Mouse (Mus musculus) embryonic facial prominence, embryonic 13.5 days (tissue): ENCODE results near the gene Dnaaf2. TPM values are rescaled to one million over a fixed set of nuclear protein-coding genes. Genes with fewer than 3 reads are reported as not detected.
"Not testable (repeated sequence)": the region's sequence is repeated elsewhere in the genome, so short reads cannot be mapped to it uniquely, and the experiment has no call there.

Experiments used
- ATAC-seq: fragments of 200-750 bp; cut with Nextera tagmentation; 2 replicates; pipeline ENCODE4 v1.8.0; 2017; ENCODE audit warnings: low read depth; ENCODE audit not compliant: insufficient number of reproducible peaks, insufficient read depth, low FRiP score, low TSS enrichment
- H3K27ac ChIP-seq: fragments of 300-500 bp; sonication (generic); 2 replicates; pipeline ENCODE4 v1.5.1; 2015; ENCODE audit warnings: moderate library complexity, mild to moderate bottlenecking, inconsistent platforms
- H3K27me3 ChIP-seq: fragments of 300-500 bp; sonication (generic); 2 replicates; pipeline ENCODE4 v1.6.1; 2015; ENCODE audit warnings: mild to moderate bottlenecking, inconsistent platforms
- H3K36me3 ChIP-seq: fragments of 300-500 bp; sonication (generic); 2 replicates; pipeline ENCODE4 v1.6.1; 2015; ENCODE audit warnings: mild to moderate bottlenecking, inconsistent platforms
- H3K4me1 ChIP-seq: fragments of 300-500 bp; sonication (generic); 2 replicates; pipeline ENCODE4 v1.6.1; 2015; ENCODE audit warnings: inconsistent platforms
- H3K4me2 ChIP-seq: fragments of 300-500 bp; sonication (generic); 2 replicates; pipeline ENCODE4 v1.6.1; 2015; ENCODE audit warnings: moderate library complexity, mild to moderate bottlenecking, inconsistent platforms
- H3K4me3 ChIP-seq: fragments of 300-500 bp; sonication (generic); 2 replicates; pipeline ENCODE4 v1.5.1; 2015; ENCODE audit warnings: mild to moderate bottlenecking, inconsistent platforms
- H3K9ac ChIP-seq: fragments of 300-500 bp; sonication (generic); 2 replicates; pipeline ENCODE4 v1.6.1; 2015; ENCODE audit warnings: mild to moderate bottlenecking, inconsistent platforms
- H3K9me3 ChIP-seq: fragments of 300-500 bp; sonication (generic); 2 replicates; pipeline ENCODE4 v1.6.1; 2016; ENCODE audit warnings: inconsistent platforms
- WGBS: fragments of 180-500 bp; shearing (Covaris S2); methylation state at CpG from one replicate; pipeline ENCODE4 v1.1.7; 2015; ENCODE audit warnings: mixed read lengths; 5-methylcytosine and 5-hydroxymethylcytosine counted together
- polyA plus RNA-seq: library from polyadenylated mRNA; unstranded; fragments of >200 nt; fragmentation: Nextera tagmentation; extraction: Ambion mirVana; gene quantifications from 2 replicates; pipeline ENCODE4 v1.2.1, GENCODE M21; 2015

Gene Dnaaf2
- polyA plus RNA-seq, 1 experiment from 2014 or later: 12.0 TPM

- Histone ChIP-seq H3K27me3 (no peaks in the 10 kb centered on the region), H3K4me1 (0 out of 2 replicates have a peak, but pooled peaks cover 5% of the 10 kb centered on the region), H3K4me2 (no peak overlapping the region), H3K36me3 (peaks cover 27% of the 10 kb centered on the region), H3K9ac (no peak overlapping the region), H3K4me3 (no peak overlapping the region), H3K27ac (no peak overlapping the region), H3K9me3 (no peaks in the 10 kb centered on the region)
- WGBS: 85% methylated on average over 12 of the region's 12 CpGs
- ATAC-seq: no peak
These were observed 18.9 kb downstream of the Dnaaf2 start for GRCm38 (mm10) chr12:69179371-69179770.

GRCm38 (mm10) chr12:69177526-69177925, 20.7 kb downstream of the Dnaaf2 start:
- Histone ChIP-seq H3K36me3 (peaks cover 31% of the 10 kb centered on the region), H3K4me2 (no peak overlapping the region), H3K9ac (no peak overlapping the region), H3K9me3 (no peaks in the 10 kb centered on the region), H3K4me1 (no peaks in the 10 kb centered on the region), H3K4me3 (no peak overlapping the region), H3K27ac (no peak overlapping the region), H3K27me3 (no peaks in the 10 kb centered on the region)
- ATAC-seq: no peak
- WGBS: 81% methylated on average over 3 of the region's 3 CpGs

- peaks cover 30% of the 10 kb centered on the region for H3K36me3 ChIP-seq
- H3K27me3 ChIP-seq: no peaks in the 10 kb centered on the region
- WGBS: 91% methylated on average over 3 of the region's 3 CpGs
- H3K4me2 ChIP-seq: no peak overlapping the region
- H3K9me3 ChIP-seq: no peaks in the 10 kb centered on the region
- no peaks in the 10 kb centered on the region for H3K4me1 ChIP-seq
- no peak overlapping the region for H3K4me3 ChIP-seq
- no peak overlapping the region for H3K9ac ChIP-seq
- no peak for ATAC-seq
- no peak overlapping the region for H3K27ac ChIP-seq
These were observed 22.3 kb downstream of the Dnaaf2 start for GRCm38 (mm10) chr12:69175975-69176374.

GRCm38 (mm10) chr12:69171307-69171706, 26.9 kb downstream of the Dnaaf2 start:
- WGBS: 95% methylated on average over 2 of the region's 2 CpGs
- Histone ChIP-seq H3K27me3 (no peaks in the 10 kb centered on the region), H3K4me3 (no peak overlapping the region), H3K4me2 (no peak overlapping the region), H3K9ac (no peak overlapping the region), H3K9me3 (no peaks in the 10 kb centered on the region), H3K27ac (no peak overlapping the region), H3K4me1 (peaks cover 11% of the 10 kb centered on the region), H3K36me3 (peaks cover 25% of the 10 kb centered on the region)
- ATAC-seq: no peak

- WGBS: under 1% methylated on average over 40 of the region's 40 CpGs
- Histone ChIP-seq H3K4me3 (peak within 1 kb of the TSS; percentile 89), H3K4me2 (peak within 1 kb of the TSS; percentile 90), H3K9ac (peak within 1 kb of the TSS; percentile 81), H3K4me1 (peaks cover 11% of the 10 kb centered on the region), H3K27ac (peak within 1 kb of the TSS; percentile 80), H3K9me3 (no peaks in the 10 kb centered on the region), H3K36me3 (peaks cover 12% of the 10 kb centered on the region; the same call in 1 of the 2 replicates), H3K27me3 (no peaks in the 10 kb centered on the region)
- peak; percentile 89 for ATAC-seq
These were observed 29.6 kb downstream of the Dnaaf2 start, which contains the start of gene Lrr1 for GRCm38 (mm10) chr12:69168461-69169106. Gene Lrr1 (plus strand): TSS chr12:69168814.

- ATAC-seq: no peak
- Histone ChIP-seq H3K4me3 (peak overlapping the region; percentile 89), H3K27me3 (no peaks in the 10 kb centered on the region), H3K9ac (peak overlapping the region; percentile 81), H3K4me2 (peak overlapping the region; percentile 90), H3K4me1 (peaks cover 11% of the 10 kb centered on the region), H3K36me3 (peaks cover 7% of the 10 kb centered on the region; the same call in 1 of the 2 replicates), H3K27ac (peak overlapping the region; percentile 80), H3K9me3 (no peaks in the 10 kb centered on the region)
- 8% methylated on average over 18 of the region's 18 CpGs for WGBS
These were observed 30.4 kb downstream of the Dnaaf2 start for GRCm38 (mm10) chr12:69167656-69168460.

- H3K27me3 ChIP-seq, ATAC-seq, H3K27ac ChIP-seq, H3K36me3 ChIP-seq, H3K9me3 ChIP-seq, H3K4me3 ChIP-seq, H3K9ac ChIP-seq, H3K4me2 ChIP-seq: not testable (repeated sequence)
- WGBS: 70% methylated on average over 8 of the region's 8 CpGs
- peaks cover 11% of the 10 kb centered on the region for H3K4me1 ChIP-seq
These were observed 31.2 kb downstream of the Dnaaf2 start for GRCm38 (mm10) chr12:69166861-69167581.

- Histone ChIP-seq H3K4me3 (no peak overlapping the region), H3K4me2 (no peak overlapping the region), H3K27me3 (no peaks in the 10 kb centered on the region), H3K9ac (0 out of 2 replicates have a peak overlapping the region, but pooled peaks have one; percentile 6), H3K27ac (no peak overlapping the region), H3K4me1 (peaks cover 11% of the 10 kb centered on the region), H3K36me3 (no peaks in the 10 kb centered on the region), H3K9me3 (no peaks in the 10 kb centered on the region)
- no peak for ATAC-seq
- 46% methylated on average over 3 of the region's 3 CpGs for WGBS
These were observed 33.3 kb downstream of the Dnaaf2 start for GRCm38 (mm10) chr12:69164904-69165303.

GRCm38 (mm10) chr12:69163586-69163985, 34.6 kb downstream of the Dnaaf2 start:
- not testable (repeated sequence) for H3K4me2 ChIP-seq, H3K9ac ChIP-seq, H3K9me3 ChIP-seq, H3K4me3 ChIP-seq, H3K4me1 ChIP-seq, H3K27ac ChIP-seq, H3K36me3 ChIP-seq, H3K27me3 ChIP-seq, ATAC-seq
- 85% methylated on average over 4 of the region's 4 CpGs for WGBS

GRCm38 (mm10) chr12:69160677-69161076, 37.6 kb downstream of the Dnaaf2 start:
- H3K4me2 ChIP-seq, H3K27me3 ChIP-seq, H3K9ac ChIP-seq, ATAC-seq, H3K27ac ChIP-seq, H3K4me3 ChIP-seq, H3K4me1 ChIP-seq, H3K9me3 ChIP-seq: not testable (repeated sequence)
- WGBS: 75% methylated on average over 2 of the region's 2 CpGs
- H3K36me3 ChIP-seq: peaks cover 19% of the 10 kb centered on the region

- H3K9ac ChIP-seq: no peak overlapping the region
- peak overlapping the region; percentile 36 for H3K4me2 ChIP-seq
- H3K27ac ChIP-seq: no peak overlapping the region
- H3K9me3 ChIP-seq: no peaks in the 10 kb centered on the region
- no peak for ATAC-seq
- peak overlapping the region; percentile 65 for H3K4me3 ChIP-seq
- 6% methylated on average over 9 of the region's 9 CpGs for WGBS
- no peaks in the 10 kb centered on the region for H3K27me3 ChIP-seq
- H3K36me3 ChIP-seq: peaks cover 20% of the 10 kb centered on the region
- H3K4me1 ChIP-seq: peaks cover 4% of the 10 kb centered on the region
These were observed 38.7 kb downstream of the Dnaaf2 start for GRCm38 (mm10) chr12:69159578-69159940.
